Mouse (Mus musculus) lung, embryonic 15.5 days (tissue): ENCODE data around the gene Mcm3ap. TPM values are rescaled to one million over a fixed set of nuclear protein-coding genes. Genes with fewer than 3 reads are reported as not detected.

ENCODE experiments used
- ATAC-seq: fragments of 200-750 bp; cut with Nextera tagmentation; 2 replicates; pipeline ENCODE4 v1.8.0; 2017; ENCODE audit warnings: moderate number of reproducible peaks, borderline replicate concordance; ENCODE audit not compliant: low FRiP score, low TSS enrichment; ENCODE audit errors: extremely low read depth
- H3K27ac ChIP-seq: fragments of 300-500 bp; sonication (generic); 2 replicates; pipeline ENCODE4 v1.5.1; 2015; ENCODE audit warnings: moderate library complexity, mild to moderate bottlenecking, inconsistent platforms
- H3K27me3 ChIP-seq: fragments of 300-500 bp; sonication (generic); 2 replicates; pipeline ENCODE4 v1.6.1; 2015; ENCODE audit warnings: inconsistent platforms
- H3K36me3 ChIP-seq: fragments of 300-500 bp; sonication (generic); 2 replicates; pipeline ENCODE4 v1.6.1; 2015; ENCODE audit warnings: inconsistent platforms
- H3K4me1 ChIP-seq: fragments of 300-500 bp; sonication (generic); 2 replicates; pipeline ENCODE4 v1.6.1; 2015; ENCODE audit warnings: inconsistent platforms
- H3K4me2 ChIP-seq: fragments of 300-500 bp; sonication (generic); 2 replicates; pipeline ENCODE4 v1.6.1; 2015; ENCODE audit warnings: inconsistent platforms, mild to moderate bottlenecking, moderate library complexity
- H3K4me3 ChIP-seq: fragments of 300-500 bp; sonication (generic); 2 replicates; pipeline ENCODE4 v1.5.1; 2015; ENCODE audit warnings: mild to moderate bottlenecking, inconsistent platforms
- H3K9ac ChIP-seq: fragments of 300-500 bp; sonication (generic); 2 replicates; pipeline ENCODE4 v1.6.1; 2015; ENCODE audit warnings: inconsistent platforms
- H3K9me3 ChIP-seq: fragments of 300-500 bp; sonication (generic); 2 replicates; pipeline ENCODE4 v1.6.1; 2016; ENCODE audit warnings: inconsistent platforms
- WGBS: fragments of 180-500 bp; shearing (Covaris S2); methylation state at CpG from one replicate; pipeline ENCODE4 v1.1.7; 2015; 5-methylcytosine and 5-hydroxymethylcytosine counted together
- polyA plus RNA-seq: library from polyadenylated mRNA; unstranded; fragments of >200 nt; fragmentation: Nextera tagmentation; extraction: Ambion mirVana; gene quantifications from 2 replicates; pipeline ENCODE4 v1.2.1, GENCODE M21; 2015

Mcm3ap gene
- polyA plus RNA-seq, 1 experiment from 2014 or later: 49.2 TPM

GRCm38 (mm10) chr10:76548218-76548617 lies 79.5 kb downstream of the Mcm3ap start:
- no peaks in the 10 kb centered on the region for H3K4me1 ChIP-seq
- H3K9ac ChIP-seq: no peak overlapping the region
- WGBS: 91% methylated on average over 8 of the region's 8 CpGs
- no peak for ATAC-seq
- peaks cover 76% of the 10 kb centered on the region for H3K36me3 ChIP-seq
- no peaks in the 10 kb centered on the region for H3K27me3 ChIP-seq
- no peak overlapping the region for H3K4me2 ChIP-seq
- no peak overlapping the region for H3K4me3 ChIP-seq
- no peak overlapping the region for H3K27ac ChIP-seq
- H3K9me3 ChIP-seq: no peaks in the 10 kb centered on the region

- H3K9ac ChIP-seq: no peak overlapping the region
- no peak overlapping the region for H3K4me2 ChIP-seq
- peaks cover 64% of the 10 kb centered on the region for H3K36me3 ChIP-seq
- H3K4me1 ChIP-seq: no peaks in the 10 kb centered on the region
- no peaks in the 10 kb centered on the region for H3K9me3 ChIP-seq
- WGBS: 85% methylated on average over 5 of the region's 5 CpGs
- ATAC-seq: no peak
- no peak overlapping the region for H3K27ac ChIP-seq
- H3K27me3 ChIP-seq: no peaks in the 10 kb centered on the region
- H3K4me3 ChIP-seq: no peak overlapping the region
Observed at GRCm38 (mm10) chr10:76550458-76550857, 81.7 kb downstream of the Mcm3ap start.

GRCm38 (mm10) chr10:76551556-76551955 lies 82.8 kb downstream of the Mcm3ap start:
- ATAC-seq: no peak
- H3K27ac ChIP-seq: no peak overlapping the region
- H3K4me2 ChIP-seq: no peak overlapping the region
- no peak overlapping the region for H3K9ac ChIP-seq
- H3K4me1 ChIP-seq: no peaks in the 10 kb centered on the region
- peaks cover 56% of the 10 kb centered on the region for H3K36me3 ChIP-seq
- H3K27me3 ChIP-seq: no peaks in the 10 kb centered on the region
- H3K4me3 ChIP-seq: no peak overlapping the region
- 75% methylated on average over 3 of the region's 3 CpGs for WGBS
- H3K9me3 ChIP-seq: no peaks in the 10 kb centered on the region

GRCm38 (mm10) chr10:76554061-76554460 lies 85.3 kb downstream of the Mcm3ap start:
- Histone ChIP-seq H3K36me3 (peaks cover 39% of the 10 kb centered on the region), H3K9me3 (no peaks in the 10 kb centered on the region), H3K4me3 (no peak overlapping the region), H3K4me1 (no peaks in the 10 kb centered on the region), H3K27ac (no peak overlapping the region), H3K27me3 (no peaks in the 10 kb centered on the region), H3K4me2 (no peak overlapping the region), H3K9ac (no peak overlapping the region)
- no peak for ATAC-seq
- WGBS: 86% methylated on average over 5 of the region's 5 CpGs

- no peak within 1 kb of the TSS for H3K27ac ChIP-seq
- H3K4me3 ChIP-seq: no peak within 1 kb of the TSS
- no peak within 1 kb of the TSS for H3K9ac ChIP-seq
- H3K27me3 ChIP-seq: no peaks in the 10 kb centered on the region
- no peaks in the 10 kb centered on the region for H3K36me3 ChIP-seq
- no peak within 1 kb of the TSS for H3K4me2 ChIP-seq
- WGBS: 86% methylated on average over 10 of the region's 10 CpGs
- no peaks in the 10 kb centered on the region for H3K4me1 ChIP-seq
- ATAC-seq: no peak
- H3K9me3 ChIP-seq: no peaks in the 10 kb centered on the region
Observed at GRCm38 (mm10) chr10:76561972-76562371, 93.2 kb downstream of the Mcm3ap start, which contains the start of gene Spatc1l. TSS of gene Spatc1l (plus strand) at chr10:76562272.

Other genes with a start within 250 kb of the Mcm3ap start
- 51.7 and 53.4 TPM in 2 replicates for gene Prmt2, start 231.1 kb upstream of the Mcm3ap start, polyA plus RNA-seq
- 0.59 and 0.67 TPM in 2 replicates for gene S100b, start 215.1 kb upstream of the Mcm3ap start, polyA plus RNA-seq
- 12.5 TPM in 2 replicates for gene Dip2a, start 123.6 kb upstream of the Mcm3ap start, polyA plus RNA-seq
- gene AC141477.1, start 28.5 kb upstream of the Mcm3ap start, polyA plus RNA-seq: 1.6 TPM in 1 of 2 replicates, not detected in the other
- gene Pcnt, start 26.1 kb upstream of the Mcm3ap start, polyA plus RNA-seq: 16.2 and 18.5 TPM in 2 replicates
- gene 2610028H24Rik, start 19.8 kb upstream of the Mcm3ap start, polyA plus RNA-seq: 1.3 TPM in 2 replicates
- 6.1 and 6.6 TPM in 2 replicates for gene Ybey, start 187 bp downstream of the Mcm3ap start, polyA plus RNA-seq
- gene Lss, start 62.7 kb downstream of the Mcm3ap start, polyA plus RNA-seq: 23.2 and 26.5 TPM in 2 replicates
- not detected in 2 replicates for gene Spatc1l, start 93.3 kb downstream of the Mcm3ap start, polyA plus RNA-seq
- gene Ftcd, start 106.7 kb downstream of the Mcm3ap start, polyA plus RNA-seq: 0.59 TPM in 1 of 2 replicates, not detected in the other
- 287 and 298 TPM in 2 replicates for gene Col6a2, start 154.7 kb downstream of the Mcm3ap start, polyA plus RNA-seq